Mouse (Mus musculus): Measurements from ENCODE around the gene Ptk6. TPM values are rescaled to one million over a fixed set of nuclear protein-coding genes. Genes with fewer than 3 reads are reported as not detected.

Ptk6 gene
- polyA plus RNA-seq, 1 experiment from 2014 or later, result not detected

GRCm38 (mm10) chr2:181188681-181189080 lies 13.9 kb downstream of the Ptk6 start:
- 81% methylated on average over 2 of the region's 2 CpGs for WGBS
- Histone ChIP-seq H3K27ac (replicated peaks) (no peak overlapping the region; the same call in 1 of the 2 replicates), H3K4me3 (replicated peaks) (peak overlapping the region; percentile 73), H3K36me3 (peaks cover 10% of the 10 kb centered on the region; the same call in 1 of the 2 replicates), H3K9ac (replicated peaks) (no peak overlapping the region), H3K4me1 (peaks cover 12% of the 10 kb centered on the region), H3K27me3 (replicated peaks) (no peaks in the 10 kb centered on the region), H3K9me3 (replicated peaks) (no peaks in the 10 kb centered on the region), H3K4me2 (peak overlapping the region; percentile 78)
- no peak for ATAC-seq (ENCODE audit: low FRiP score)

- Histone ChIP-seq H3K9me3 (replicated peaks) (no peaks in the 10 kb centered on the region), H3K27me3 (replicated peaks) (no peaks in the 10 kb centered on the region), H3K36me3 (peaks cover 10% of the 10 kb centered on the region; the same call in 1 of the 2 replicates), H3K9ac (replicated peaks) (peak within 1 kb of the TSS; percentile 80), H3K4me3 (replicated peaks) (peak within 1 kb of the TSS; percentile 73), H3K4me1 (peaks cover 12% of the 10 kb centered on the region), H3K27ac (replicated peaks) (peak within 1 kb of the TSS; percentile 96), H3K4me2 (peak within 1 kb of the TSS; percentile 78)
- under 1% methylated on average over 63 of the region's 64 CpGs for WGBS
- ATAC-seq (ENCODE audit: low FRiP score), result peak; percentile 94
Observed at GRCm38 (mm10) chr2:181187121-181188000, 15.2 kb downstream of the Ptk6 start, which contains the start of gene Ppdpf. Ppdpf (plus strand) TSS chr2:181187247.

GRCm38 (mm10) chr2:181186635-181187034 lies 16.0 kb downstream of the Ptk6 start:
- no peaks in the 10 kb centered on the region for H3K9me3 ChIP-seq (replicated peaks)
- H3K27me3 ChIP-seq (replicated peaks), result no peaks in the 10 kb centered on the region
- peak overlapping the region; percentile 73 for H3K4me3 ChIP-seq (replicated peaks)
- peaks cover 10% of the 10 kb centered on the region; the same call in 1 of the 2 replicates for H3K36me3 ChIP-seq
- peak overlapping the region; percentile 96 for H3K27ac ChIP-seq (replicated peaks)
- peak overlapping the region; percentile 80 for H3K9ac ChIP-seq (replicated peaks)
- peak overlapping the region; percentile 78 for H3K4me2 ChIP-seq
- ATAC-seq (ENCODE audit: low FRiP score), result peak; percentile 85
- under 1% methylated on average over 14 of the region's 14 CpGs for WGBS
- peaks cover 12% of the 10 kb centered on the region for H3K4me1 ChIP-seq

- H3K4me2 ChIP-seq, result no peak overlapping the region
- 0 out of 2 replicates have a peak, but pooled peaks cover 5% of the 10 kb centered on the region for H3K27me3 ChIP-seq (replicated peaks)
- no peaks in the 10 kb centered on the region for H3K4me1 ChIP-seq
- no peak for ATAC-seq (ENCODE audit: low FRiP score)
- H3K9me3 ChIP-seq (replicated peaks), result no peaks in the 10 kb centered on the region
- no peak overlapping the region for H3K9ac ChIP-seq (replicated peaks)
- no peaks in the 10 kb centered on the region for H3K36me3 ChIP-seq
- no peak overlapping the region for H3K4me3 ChIP-seq (replicated peaks)
- WGBS, result 87% methylated on average over 6 of the region's 6 CpGs
- H3K27ac ChIP-seq (replicated peaks), result no peak overlapping the region
Observed at GRCm38 (mm10) chr2:181180898-181181297, 21.7 kb downstream of the Ptk6 start.

GRCm38 (mm10) chr2:181178471-181178870 lies 24.1 kb downstream of the Ptk6 start:
- H3K27me3 ChIP-seq (replicated peaks), result 0 out of 2 replicates have a peak, but pooled peaks cover 5% of the 10 kb centered on the region
- no peaks in the 10 kb centered on the region for H3K9me3 ChIP-seq (replicated peaks)
- H3K27ac ChIP-seq (replicated peaks), result no peak overlapping the region
- H3K36me3 ChIP-seq, result no peaks in the 10 kb centered on the region
- 87% methylated on average over 5 of the region's 5 CpGs for WGBS
- ATAC-seq (ENCODE audit: low FRiP score), result no peak
- no peak overlapping the region for H3K4me2 ChIP-seq
- no peak overlapping the region for H3K9ac ChIP-seq (replicated peaks)
- H3K4me3 ChIP-seq (replicated peaks), result no peak overlapping the region
- H3K4me1 ChIP-seq, result no peaks in the 10 kb centered on the region

- 84% methylated on average over 3 of the region's 3 CpGs for WGBS
- no peak overlapping the region for H3K27ac ChIP-seq (replicated peaks)
- no peak for ATAC-seq (ENCODE audit: low FRiP score)
- H3K4me2 ChIP-seq, result no peak overlapping the region
- no peaks in the 10 kb centered on the region for H3K4me1 ChIP-seq
- no peaks in the 10 kb centered on the region for H3K9me3 ChIP-seq (replicated peaks)
- H3K4me3 ChIP-seq (replicated peaks), result no peak overlapping the region
- H3K27me3 ChIP-seq (replicated peaks), result 0 out of 2 replicates have a peak, but pooled peaks cover 5% of the 10 kb centered on the region
- H3K9ac ChIP-seq (replicated peaks), result no peak overlapping the region
- H3K36me3 ChIP-seq, result no peaks in the 10 kb centered on the region
Observed at GRCm38 (mm10) chr2:181178015-181178414, 24.6 kb downstream of the Ptk6 start.

- Histone ChIP-seq H3K9ac (replicated peaks) (no peak overlapping the region), H3K4me2 (no peak overlapping the region), H3K27ac (replicated peaks) (no peak overlapping the region), H3K4me3 (replicated peaks) (no peak overlapping the region), H3K36me3 (no peaks in the 10 kb centered on the region), H3K4me1 (no peaks in the 10 kb centered on the region), H3K9me3 (replicated peaks) (no peaks in the 10 kb centered on the region), H3K27me3 (replicated peaks) (no peaks in the 10 kb centered on the region)
- 89% methylated on average over 3 of the region's 3 CpGs for WGBS
- ATAC-seq (ENCODE audit: low FRiP score), result no peak
Observed at GRCm38 (mm10) chr2:181174646-181175045, 27.9 kb downstream of the Ptk6 start.

GRCm38 (mm10) chr2:181166469-181166868 lies 36.1 kb downstream of the Ptk6 start:
- no peak overlapping the region for H3K4me2 ChIP-seq
- H3K4me3 ChIP-seq (replicated peaks), result no peak overlapping the region
- H3K27ac ChIP-seq (replicated peaks), result no peak overlapping the region
- H3K4me1 ChIP-seq, result no peaks in the 10 kb centered on the region
- 86% methylated on average over 5 of the region's 5 CpGs for WGBS
- H3K36me3 ChIP-seq, result no peaks in the 10 kb centered on the region
- ATAC-seq (ENCODE audit: low FRiP score), result no peak
- no peaks in the 10 kb centered on the region for H3K9me3 ChIP-seq (replicated peaks)
- H3K9ac ChIP-seq (replicated peaks), result no peak overlapping the region
- no peaks in the 10 kb centered on the region; the same call in 1 of the 2 replicates for H3K27me3 ChIP-seq (replicated peaks)

GRCm38 (mm10) chr2:181160821-181161220 lies 41.8 kb downstream of the Ptk6 start:
- Histone ChIP-seq H3K9me3 (replicated peaks) (no peaks in the 10 kb centered on the region), H3K27ac (replicated peaks) (no peak overlapping the region), H3K9ac (replicated peaks) (no peak overlapping the region), H3K4me1 (peaks cover 38% of the 10 kb centered on the region), H3K4me2 (no peak overlapping the region), H3K36me3 (no peaks in the 10 kb centered on the region), H3K27me3 (replicated peaks) (no peaks in the 10 kb centered on the region), H3K4me3 (replicated peaks) (no peak overlapping the region)
- 74% methylated on average over 4 of the region's 4 CpGs for WGBS
- ATAC-seq (ENCODE audit: low FRiP score), result no peak

- H3K4me3 ChIP-seq (replicated peaks), result no peak overlapping the region
- H3K9ac ChIP-seq (replicated peaks), result no peak overlapping the region
- ATAC-seq (ENCODE audit: low FRiP score), result peak; percentile 76
- peak overlapping the region; percentile 19; the same call in 1 of the 2 replicates for H3K4me2 ChIP-seq
- H3K9me3 ChIP-seq (replicated peaks), result no peaks in the 10 kb centered on the region
- peak overlapping the region; percentile 69 for H3K27ac ChIP-seq (replicated peaks)
- no peaks in the 10 kb centered on the region for H3K36me3 ChIP-seq
- peaks cover 48% of the 10 kb centered on the region for H3K4me1 ChIP-seq
- no peaks in the 10 kb centered on the region for H3K27me3 ChIP-seq (replicated peaks)
- WGBS, result 0% methylated on average over 2 of the region's 2 CpGs
Observed at GRCm38 (mm10) chr2:181159771-181160170, 42.8 kb downstream of the Ptk6 start.

- H3K4me2 ChIP-seq, result no peak overlapping the region
- peak overlapping the region; percentile 69 for H3K27ac ChIP-seq (replicated peaks)
- no peak overlapping the region for H3K9ac ChIP-seq (replicated peaks)
- 53% methylated on average over 7 of the region's 7 CpGs for WGBS
- peaks cover 55% of the 10 kb centered on the region for H3K4me1 ChIP-seq
- H3K4me3 ChIP-seq (replicated peaks), result no peak overlapping the region
- no peak for ATAC-seq (ENCODE audit: low FRiP score)
- no peaks in the 10 kb centered on the region for H3K27me3 ChIP-seq (replicated peaks)
- H3K9me3 ChIP-seq (replicated peaks), result no peaks in the 10 kb centered on the region
- H3K36me3 ChIP-seq, result no peaks in the 10 kb centered on the region
Observed at GRCm38 (mm10) chr2:181159091-181159514, 43.5 kb downstream of the Ptk6 start.

GRCm38 (mm10) chr2:181158471-181158870 lies 44.1 kb downstream of the Ptk6 start:
- Histone ChIP-seq H3K4me2 (no peak overlapping the region), H3K27ac (replicated peaks) (no peak overlapping the region), H3K4me1 (peaks cover 55% of the 10 kb centered on the region), H3K36me3 (no peaks in the 10 kb centered on the region; the same call in 1 of the 2 replicates), H3K9me3 (replicated peaks) (no peaks in the 10 kb centered on the region), H3K9ac (replicated peaks) (no peak overlapping the region), H3K27me3 (replicated peaks) (no peaks in the 10 kb centered on the region; the same call in 1 of the 2 replicates), H3K4me3 (replicated peaks) (no peak overlapping the region)
- WGBS, result 89% methylated on average over 2 of the region's 2 CpGs
- ATAC-seq (ENCODE audit: low FRiP score), result no peak
